Mouse (Mus musculus) ES-Bruce4 (cell line): ENCODE data around the gene Scrn3.

Experiments used
- CTCF ChIP-seq: IDR thresholded peaks from one replicate; pipeline ENCODE4 v1.8.1; 2011; ENCODE audit warnings: low read depth, low read length
- EP300 ChIP-seq: IDR thresholded peaks from 2 replicates; pipeline ENCODE4 v1.6.1; 2011; ENCODE audit warnings: low read depth, low read length; ENCODE audit not compliant: insufficient read depth
- POLR2A ChIP-seq: IDR thresholded peaks from one replicate; pipeline ENCODE4 v1.8.1; 2011; ENCODE audit warnings: low read length; ENCODE audit not compliant: insufficient read depth

DNA sequence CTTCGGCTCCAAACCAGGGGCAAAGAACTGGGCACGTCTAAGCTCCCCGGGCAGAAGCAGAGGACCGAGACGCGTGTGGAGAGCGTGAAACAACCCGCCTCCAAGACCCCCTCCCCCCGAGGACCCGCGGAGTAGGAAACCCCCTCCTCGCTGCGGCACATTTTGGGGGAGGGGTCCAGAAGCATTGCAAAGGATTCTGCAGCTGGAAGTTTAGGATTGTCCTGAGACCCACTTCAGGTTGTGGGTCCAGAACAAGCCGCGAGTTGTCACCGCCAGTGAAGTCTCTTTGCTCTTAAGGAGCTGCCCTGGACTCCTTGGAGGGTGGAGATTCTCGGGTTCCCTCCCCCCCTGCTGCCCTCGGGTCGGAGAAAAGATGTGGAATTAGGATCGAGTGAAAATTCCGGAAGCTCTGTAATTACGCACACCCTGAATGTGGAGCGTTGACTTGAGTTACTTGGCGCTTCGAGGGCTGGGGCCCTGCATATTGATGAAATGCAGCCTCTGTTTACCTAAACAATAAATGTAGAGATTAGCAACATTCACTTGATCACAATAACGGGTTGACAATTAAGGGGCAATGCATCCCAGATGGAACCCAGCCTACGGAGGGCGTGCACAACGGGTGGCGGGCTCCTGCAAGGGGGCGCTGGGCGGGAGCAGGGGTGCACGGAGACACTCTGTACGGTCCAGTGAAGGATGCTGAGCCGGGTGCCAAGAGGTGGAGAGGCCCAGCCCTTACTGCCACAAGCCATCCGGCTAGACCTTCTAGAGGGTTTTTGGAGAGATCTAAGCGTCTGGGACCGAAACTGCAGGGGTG lies 48.4 kb upstream of the Scrn3 start:
- no peak for TF ChIP-seq CTCF
- no peak for TF ChIP-seq EP300
- no peak for TF ChIP-seq POLR2A
